Mouse (Mus musculus) midbrain, embryonic 12.5 days (tissue): ENCODE measurements at regions not wholly inside any gene's neighbourhood (a gene's known extent, or its start where the extent isn't known, plus 50 kb on each side); places are given as distances from the start of the nearest gene placed in this dataset.

Experiments used
- ATAC-seq: fragments of 200-750 bp; cut with Nextera tagmentation; 2 replicates; pipeline ENCODE4 v1.8.0; 2017; ENCODE audit warnings: low read depth, moderate TSS enrichment, moderate library complexity; ENCODE audit not compliant: low FRiP score
- H3K27ac ChIP-seq: fragments of 300-500 bp; sonication (generic); replicated peaks from 2 replicates; pipeline ENCODE4 v1.5.1; 2016; ENCODE audit warnings: mild to moderate bottlenecking
- H3K27me3 ChIP-seq: fragments of 300-500 bp; sonication (generic); 2 replicates; pipeline ENCODE4 v1.6.1; 2016; ENCODE audit warnings: mild to moderate bottlenecking
- H3K36me3 ChIP-seq: fragments of 300-500 bp; sonication (generic); 2 replicates; pipeline ENCODE4 v1.6.1; 2016
- H3K4me1 ChIP-seq: fragments of 300-500 bp; sonication (generic); 2 replicates; pipeline ENCODE4 v1.6.1; 2016
- H3K4me2 ChIP-seq: fragments of 300-500 bp; sonication (generic); replicated peaks from 2 replicates; pipeline ENCODE4 v1.6.1; 2016; ENCODE audit warnings: mild to moderate bottlenecking, moderate library complexity
- H3K4me3 ChIP-seq: fragments of 300-500 bp; sonication (generic); 2 replicates; pipeline ENCODE4 v1.5.1; 2016; ENCODE audit warnings: mild to moderate bottlenecking
- H3K9ac ChIP-seq: fragments of 300-500 bp; sonication (generic); replicated peaks from 2 replicates; pipeline ENCODE4 v1.6.1; 2016; ENCODE audit warnings: mild to moderate bottlenecking, moderate library complexity
- H3K9me3 ChIP-seq: fragments of 300-500 bp; sonication (generic); 2 replicates; pipeline ENCODE4 v1.6.1; 2016; ENCODE audit warnings: mild to moderate bottlenecking
- WGBS: fragments of 180-500 bp; shearing (Covaris S2); methylation state at CpG from one replicate; pipeline ENCODE4 v1.1.7; 2016; 5-methylcytosine and 5-hydroxymethylcytosine counted together

GRCm38 (mm10) chr12:5793051-5793450 is 417.6 kb upstream of the Klhl29 start:
- no peak for ATAC-seq
- 84% methylated on average over 7 of the region's 7 CpGs for WGBS
- H3K27me3 ChIP-seq, result no peaks in the 10 kb centered on the region
- no peak overlapping the region for H3K4me2 ChIP-seq
- no peaks in the 10 kb centered on the region for H3K4me1 ChIP-seq
- no peak overlapping the region for H3K27ac ChIP-seq
- no peak overlapping the region for H3K9ac ChIP-seq
- H3K9me3 ChIP-seq, result no peaks in the 10 kb centered on the region
- no peak overlapping the region for H3K4me3 ChIP-seq
- H3K36me3 ChIP-seq, result no peaks in the 10 kb centered on the region

GRCm38 (mm10) chr12:5787074-5787813 is 411.8 kb upstream of the Klhl29 start:
- no peaks in the 10 kb centered on the region for H3K27me3 ChIP-seq
- H3K4me1 ChIP-seq, result no peaks in the 10 kb centered on the region
- 63% methylated on average over 7 of the region's 7 CpGs for WGBS
- no peaks in the 10 kb centered on the region for H3K9me3 ChIP-seq
- no peaks in the 10 kb centered on the region for H3K36me3 ChIP-seq
- no peak overlapping the region for H3K4me2 ChIP-seq
- no peak overlapping the region for H3K9ac ChIP-seq
- no peak for ATAC-seq
- H3K27ac ChIP-seq, result no peak overlapping the region
- H3K4me3 ChIP-seq, result no peak overlapping the region

GRCm38 (mm10) chr12:5781276-5781675 is 405.8 kb upstream of the Klhl29 start:
- Histone ChIP-seq H3K4me2 (no peak overlapping the region), H3K4me3 (no peak overlapping the region), H3K27me3 (no peaks in the 10 kb centered on the region), H3K9me3 (no peaks in the 10 kb centered on the region), H3K36me3 (no peaks in the 10 kb centered on the region), H3K9ac (no peak overlapping the region), H3K27ac (no peak overlapping the region), H3K4me1 (no peaks in the 10 kb centered on the region)
- WGBS, result 45% methylated on average over 3 of the region's 3 CpGs
- ATAC-seq, result no peak

- no peak overlapping the region for H3K9ac ChIP-seq
- H3K27me3 ChIP-seq, result no peaks in the 10 kb centered on the region
- H3K36me3 ChIP-seq, result no peaks in the 10 kb centered on the region
- no peak overlapping the region for H3K27ac ChIP-seq
- no peak for ATAC-seq
- H3K4me1 ChIP-seq, result no peaks in the 10 kb centered on the region
- H3K4me3 ChIP-seq, result no peak overlapping the region
- H3K4me2 ChIP-seq, result no peak overlapping the region
- H3K9me3 ChIP-seq, result no peaks in the 10 kb centered on the region
Observed at GRCm38 (mm10) chr12:5777556-5777955, 402.1 kb upstream of the Klhl29 start.

- Histone ChIP-seq H3K4me2 (no peak overlapping the region), H3K9me3 (no peaks in the 10 kb centered on the region), H3K27me3 (no peaks in the 10 kb centered on the region), H3K4me1 (no peaks in the 10 kb centered on the region), H3K9ac (no peak overlapping the region), H3K27ac (no peak overlapping the region), H3K4me3 (no peak overlapping the region), H3K36me3 (no peaks in the 10 kb centered on the region)
- WGBS, result 76% methylated on average over 5 of the region's 5 CpGs
- ATAC-seq, result no peak
Observed at GRCm38 (mm10) chr12:5771399-5771978, 396.0 kb upstream of the Klhl29 start.

GRCm38 (mm10) chr12:5770531-5770930 is 395.0 kb upstream of the Klhl29 start:
- no peak overlapping the region for H3K9ac ChIP-seq
- no peak overlapping the region for H3K27ac ChIP-seq
- H3K4me1 ChIP-seq, result no peaks in the 10 kb centered on the region
- H3K36me3 ChIP-seq, result no peaks in the 10 kb centered on the region
- no peak overlapping the region for H3K4me3 ChIP-seq
- H3K9me3 ChIP-seq, result no peaks in the 10 kb centered on the region
- H3K27me3 ChIP-seq, result no peaks in the 10 kb centered on the region
- H3K4me2 ChIP-seq, result no peak overlapping the region
- 63% methylated on average over 2 of the region's 2 CpGs for WGBS
- no peak for ATAC-seq

GRCm38 (mm10) chr12:5764445-5765170 is 389.1 kb upstream of the Klhl29 start:
- Histone ChIP-seq H3K4me3 (no peak overlapping the region), H3K27me3 (no peaks in the 10 kb centered on the region), H3K9me3 (no peaks in the 10 kb centered on the region), H3K9ac (no peak overlapping the region), H3K36me3 (no peaks in the 10 kb centered on the region), H3K27ac (no peak overlapping the region), H3K4me2 (no peak overlapping the region), H3K4me1 (peaks cover 17% of the 10 kb centered on the region)
- WGBS, result 42% methylated on average over 6 of the region's 6 CpGs
- ATAC-seq, result peak; percentile 88

GRCm38 (mm10) chr12:5764026-5764425 is 388.5 kb upstream of the Klhl29 start:
- Histone ChIP-seq H3K27ac (peak overlapping the region; percentile 58), H3K4me2 (no peak overlapping the region)

GRCm38 (mm10) chr12:5762306-5762927 is 386.9 kb upstream of the Klhl29 start:
- 85% methylated on average over 6 of the region's 6 CpGs for WGBS
- no peak overlapping the region for H3K4me3 ChIP-seq
- H3K4me2 ChIP-seq, result no peak overlapping the region
- no peak for ATAC-seq
- no peaks in the 10 kb centered on the region for H3K27me3 ChIP-seq
- H3K9ac ChIP-seq, result no peak overlapping the region
- H3K4me1 ChIP-seq, result peaks cover 17% of the 10 kb centered on the region
- no peak overlapping the region for H3K27ac ChIP-seq
- H3K36me3 ChIP-seq, result no peaks in the 10 kb centered on the region
- no peaks in the 10 kb centered on the region for H3K9me3 ChIP-seq

More at GRCm38 (mm10) chr12:5764026-5764425, 388.5 kb upstream of the Klhl29 start:
- no peaks in the 10 kb centered on the region for H3K9me3 ChIP-seq
- H3K4me1 ChIP-seq, result peaks cover 17% of the 10 kb centered on the region
- H3K27me3 ChIP-seq, result no peaks in the 10 kb centered on the region
- WGBS, result 91% methylated on average over 1 of the region's 1 CpGs
- H3K4me3 ChIP-seq, result no peak overlapping the region
- no peak overlapping the region for H3K9ac ChIP-seq
- H3K36me3 ChIP-seq, result no peaks in the 10 kb centered on the region
- peak; percentile 84 for ATAC-seq

GRCm38 (mm10) chr12:5759485-5759884 is 384.0 kb upstream of the Klhl29 start:
- no peak for ATAC-seq
- H3K9me3 ChIP-seq, result no peaks in the 10 kb centered on the region
- 85% methylated on average over 3 of the region's 3 CpGs for WGBS
- H3K4me3 ChIP-seq, result no peak overlapping the region
- H3K9ac ChIP-seq, result no peak overlapping the region
- no peak overlapping the region for H3K27ac ChIP-seq
- no peaks in the 10 kb centered on the region for H3K27me3 ChIP-seq
- peaks cover 12% of the 10 kb centered on the region for H3K4me1 ChIP-seq
- no peaks in the 10 kb centered on the region for H3K36me3 ChIP-seq
- no peak overlapping the region for H3K4me2 ChIP-seq

- no peak for ATAC-seq
- H3K9ac ChIP-seq, result no peak overlapping the region
- 85% methylated on average over 2 of the region's 2 CpGs for WGBS
Observed at GRCm38 (mm10) chr12:5757766-5758165, 382.3 kb upstream of the Klhl29 start.

GRCm38 (mm10) chr12:5757361-5757760 is 381.9 kb upstream of the Klhl29 start:
- H3K27ac ChIP-seq, result no peak overlapping the region
- ATAC-seq, result no peak
- WGBS, result 91% methylated on average over 4 of the region's 4 CpGs

More at GRCm38 (mm10) chr12:5757766-5758165, 382.3 kb upstream of the Klhl29 start:
- no peak overlapping the region for H3K4me3 ChIP-seq
- H3K36me3 ChIP-seq, result no peaks in the 10 kb centered on the region
- no peak overlapping the region for H3K27ac ChIP-seq
- no peaks in the 10 kb centered on the region for H3K9me3 ChIP-seq
- H3K4me1 ChIP-seq, result no peaks in the 10 kb centered on the region
- H3K27me3 ChIP-seq, result no peaks in the 10 kb centered on the region
- H3K4me2 ChIP-seq, result no peak overlapping the region

More at GRCm38 (mm10) chr12:5757361-5757760, 381.9 kb upstream of the Klhl29 start:
- H3K9ac ChIP-seq, result no peak overlapping the region
- no peaks in the 10 kb centered on the region for H3K4me1 ChIP-seq
- no peaks in the 10 kb centered on the region for H3K27me3 ChIP-seq
- no peak overlapping the region for H3K4me3 ChIP-seq
- H3K36me3 ChIP-seq, result no peaks in the 10 kb centered on the region
- H3K9me3 ChIP-seq, result no peaks in the 10 kb centered on the region
- no peak overlapping the region for H3K4me2 ChIP-seq
